Mouse (Mus musculus) heart, postnatal 14 days (tissue): Measurements from ENCODE around the gene Pcsk7. TPM values are rescaled to one million over a fixed set of nuclear protein-coding genes. Genes with fewer than 3 reads are reported as not detected.

ENCODE experiments used
- DNase-seq, 2 experiments: peaks; one replicate each; pipeline ENCODE4 v3.0.0; 2021 to 2022
- intact Hi-C: fragments of 180-260 bp; cut with DNase I; formaldehyde crosslinking; loops from one replicate; pipeline ENCODE4 v1.15.1; 2025
- microRNA-seq, 2 experiments: library from miRNA; unstranded; fragments of <30 nt; microRNA quantifications; one replicate each; pipeline ENCODE4 v1.2.0; 2021 to 2022
- total RNA-seq, 2 experiments: library from RNA; stranded (reverse); gene quantifications; 2 replicates each; pipeline ENCODE4 v1.2.3; 2021

The Pcsk7 gene
- total RNA-seq, 2 experiments from 2014 or later = 23.3 to 24.5 TPM

DNA sequence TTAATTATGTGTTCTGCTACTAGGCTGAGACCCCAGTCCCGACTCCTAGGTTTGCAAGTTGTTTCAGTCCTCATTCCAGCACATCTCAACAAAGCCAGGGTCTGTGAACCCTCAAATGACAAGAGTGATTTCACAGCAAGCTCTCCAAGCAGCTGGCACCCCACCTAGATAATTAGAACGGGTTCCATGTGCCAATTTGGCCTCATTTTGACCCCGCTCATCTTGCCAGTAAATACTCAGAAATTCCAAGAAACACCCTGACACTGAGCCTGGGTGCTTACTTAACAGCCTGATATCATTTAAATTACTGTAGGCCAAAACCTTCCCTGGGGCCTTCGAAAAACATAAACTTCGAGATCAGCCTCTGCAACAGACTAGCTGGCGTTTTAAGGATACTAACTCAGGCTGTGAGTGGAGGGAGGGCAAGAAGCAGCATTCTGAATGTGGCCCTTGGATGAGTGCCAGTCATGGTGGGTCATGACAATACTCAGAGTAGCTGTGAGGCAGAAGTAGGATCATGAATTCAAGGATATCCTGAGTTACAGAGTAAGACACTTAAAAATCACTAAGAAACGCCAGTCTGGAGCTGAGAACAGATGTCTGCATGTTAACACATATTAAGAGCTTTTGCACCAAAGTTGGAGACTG, 51.9 kb downstream of the Pcsk7 start:
- intact Hi-C loops = no loop called here
- peak in 1 of 2 experiments; percentile 44 for DNase-seq

DNA sequence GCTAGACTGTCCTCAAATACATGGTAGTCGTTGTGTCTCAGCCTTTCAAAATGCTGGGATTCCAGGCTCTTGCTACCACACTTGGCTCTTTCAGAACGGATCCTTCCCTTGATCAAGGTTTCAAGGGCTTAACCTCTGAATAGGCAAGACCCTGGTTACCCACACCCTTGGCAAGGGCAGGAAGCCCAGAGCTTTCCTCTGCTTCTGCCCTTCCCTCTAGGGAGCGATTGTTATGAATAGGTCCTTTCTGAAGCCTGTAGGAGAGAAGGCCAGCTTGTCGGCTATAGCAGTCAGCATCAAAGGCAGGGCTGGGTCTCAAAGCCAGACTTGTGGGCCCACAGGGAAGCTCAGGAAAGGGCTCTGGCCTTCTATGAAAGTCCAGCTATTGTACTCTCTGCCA, 52.6 kb downstream of the Pcsk7 start:
- DNase-seq = no peak
- intact Hi-C loops = no loop called here

DNA sequence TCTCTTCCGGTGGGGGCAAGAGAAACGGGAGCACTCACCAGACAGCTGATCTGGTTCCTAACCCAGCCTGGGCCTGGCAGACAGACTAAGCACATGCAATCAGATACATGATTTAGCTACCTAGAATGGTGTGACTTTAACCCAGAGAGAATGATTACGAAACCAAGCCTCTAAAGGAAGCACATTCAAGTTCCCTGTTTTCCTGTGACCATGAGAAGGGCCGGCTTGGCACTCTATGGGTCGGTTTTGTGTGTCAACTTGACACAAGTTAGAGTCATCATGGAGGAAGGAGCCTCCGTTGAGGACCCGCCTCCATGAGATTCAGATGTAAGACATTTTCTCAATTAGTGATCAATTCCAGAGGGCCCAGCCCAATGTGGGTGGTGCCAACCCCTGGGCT, 53.4 kb downstream of the Pcsk7 start:
- intact Hi-C loops = no loop called here
- no peak for DNase-seq

DNA sequence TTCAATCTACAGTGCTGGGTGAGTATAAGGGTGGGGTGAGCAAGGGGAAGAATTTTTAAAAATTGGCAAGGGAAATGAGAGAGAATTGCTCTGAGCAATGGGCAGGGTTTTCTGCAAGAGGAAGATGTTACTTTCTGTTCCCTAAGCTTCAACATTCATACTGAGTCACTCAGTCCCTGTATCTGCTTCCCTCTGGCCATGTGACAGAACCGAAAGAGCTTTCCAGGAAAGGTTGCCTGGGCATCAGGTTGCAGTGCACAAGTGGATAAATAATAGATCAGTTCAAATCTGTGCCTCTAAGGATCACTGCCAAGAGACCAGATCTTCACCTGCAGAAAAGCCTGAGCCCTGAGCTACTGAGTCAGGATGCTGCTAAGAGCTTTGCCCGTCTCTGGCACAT, 55.6 kb downstream of the Pcsk7 start:
- intact Hi-C loops = no loop called here
- DNase-seq = peak in 1 of 2 experiments; percentile 30

DNA sequence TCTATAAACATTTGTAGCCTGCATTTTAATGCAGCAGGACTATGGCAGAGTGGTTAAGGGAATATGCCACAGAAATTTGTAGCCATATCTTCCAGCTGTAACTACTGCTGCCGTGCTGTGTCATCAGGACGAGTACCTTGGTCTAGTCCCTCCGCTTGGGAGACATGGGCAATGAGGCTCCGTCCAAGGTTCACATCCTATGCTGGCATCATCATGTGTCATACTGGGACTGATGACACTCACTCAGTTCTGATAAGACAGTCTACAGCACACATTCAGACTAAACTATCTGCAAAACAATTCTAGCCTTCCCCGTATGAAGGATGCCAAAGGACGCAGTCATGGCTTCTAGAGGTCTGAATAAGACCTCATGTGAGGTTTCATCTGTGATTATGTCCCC, 57.3 kb downstream of the Pcsk7 start:
- intact Hi-C loops = no loop called here
- DNase-seq = no peak

DNA sequence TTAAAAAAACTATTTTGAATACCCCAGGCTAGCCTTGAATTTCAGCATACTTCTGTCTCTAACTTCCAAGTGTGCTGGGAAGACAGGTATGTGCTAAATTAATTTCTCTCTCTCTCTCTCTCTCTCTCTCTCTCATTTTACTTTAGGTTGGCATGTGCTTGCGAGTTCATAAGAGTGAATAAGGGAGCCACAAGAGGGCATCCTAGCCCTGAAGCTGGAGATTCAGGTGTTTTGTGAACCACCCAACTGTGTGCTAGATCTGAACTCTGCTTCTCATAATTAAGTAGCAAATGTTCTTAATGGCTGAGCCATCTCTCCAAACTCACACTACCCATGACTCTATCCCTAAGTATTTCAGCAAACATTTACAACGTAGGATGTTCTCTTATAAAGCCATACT, 70.6 kb downstream of the Pcsk7 start:
- intact Hi-C loops = no loop called here
- DNase-seq = no peak

Small RNA genes within 50 kb of the gene (microRNA-seq; reads per million reads assigned to microRNA genes)
- 0.81 to 0.85 reads per million in 2 experiments for gene Mir7087

Other genes with a start within 250 kb of the Pcsk7 start
- gene Cep164, start 77.8 kb upstream of the Pcsk7 start, total RNA-seq = 1 to 10 TPM; 7.0 TPM
- gene Bace1, start 67.9 kb upstream of the Pcsk7 start, total RNA-seq = 10 to 100 TPM; 39.8 to 40.4 TPM
- gene Rnf214, start 414 bp downstream of the Pcsk7 start, total RNA-seq = 10 to 100 TPM; 27.9 to 28.3 TPM
- 10 to 100 TPM; 52.9 to 60.8 TPM for gene Tagln, start 29.6 kb downstream of the Pcsk7 start, total RNA-seq
- 10 to 100 TPM; 71.9 to 80.7 TPM for gene Sidt2, start 48.8 kb downstream of the Pcsk7 start, total RNA-seq
- gene Pafah1b2, start 106.2 kb downstream of the Pcsk7 start, total RNA-seq = 10 to 100 TPM; 67.7 to 67.8 TPM
- gene Sik3, start 106.3 kb downstream of the Pcsk7 start, total RNA-seq = 10 to 100 TPM; 56.3 to 63.1 TPM